Mouse (Mus musculus) forebrain, embryonic 15.5 days (tissue): ENCODE measurements at regions not wholly inside any gene's neighbourhood (a gene's known extent, or its start where the extent isn't known, plus 50 kb on each side); places are given as distances from the start of the nearest gene placed in this dataset.

ENCODE experiments used
- ATAC-seq: fragments of 200-750 bp; cut with Nextera tagmentation; replicated peaks from 2 replicates; pipeline ENCODE4 v1.8.0; 2017; ENCODE audit warnings: mild to moderate bottlenecking, moderate TSS enrichment, moderate library complexity
- H3K27ac ChIP-seq: fragments of 300-500 bp; sonication (generic); replicated peaks from 2 replicates; pipeline ENCODE4 v1.5.1; 2015; ENCODE audit warnings: mild to moderate bottlenecking, inconsistent platforms
- H3K27me3 ChIP-seq: fragments of 300-500 bp; sonication (generic); 2 replicates; pipeline ENCODE4 v1.6.1; 2015; ENCODE audit warnings: inconsistent platforms
- H3K36me3 ChIP-seq: fragments of 300-500 bp; sonication (generic); 2 replicates; pipeline ENCODE4 v1.6.1; 2015; ENCODE audit warnings: mild to moderate bottlenecking, inconsistent platforms
- H3K4me1 ChIP-seq: fragments of 300-500 bp; sonication (generic); 2 replicates; pipeline ENCODE4 v1.6.1; 2015; ENCODE audit warnings: inconsistent platforms
- H3K4me2 ChIP-seq: fragments of 300-500 bp; sonication (generic); replicated peaks from 2 replicates; pipeline ENCODE4 v1.6.1; 2015; ENCODE audit warnings: mild to moderate bottlenecking, inconsistent platforms
- H3K4me3 ChIP-seq: fragments of 300-500 bp; sonication (generic); 2 replicates; pipeline ENCODE4 v1.5.1; 2015; ENCODE audit warnings: mild to moderate bottlenecking, inconsistent platforms
- H3K9ac ChIP-seq: fragments of 300-500 bp; sonication (generic); replicated peaks from 2 replicates; pipeline ENCODE4 v1.6.1; 2015; ENCODE audit warnings: mild to moderate bottlenecking, inconsistent platforms
- H3K9me3 ChIP-seq: fragments of 300-500 bp; sonication (generic); 2 replicates; pipeline ENCODE4 v1.6.1; 2016; ENCODE audit warnings: inconsistent platforms
- WGBS: fragments of 180-500 bp; shearing (Covaris S2); methylation state at CpG from one replicate; pipeline ENCODE4 v1.1.7; 2015; ENCODE audit warnings: mixed read lengths; 5-methylcytosine and 5-hydroxymethylcytosine counted together

DNA sequence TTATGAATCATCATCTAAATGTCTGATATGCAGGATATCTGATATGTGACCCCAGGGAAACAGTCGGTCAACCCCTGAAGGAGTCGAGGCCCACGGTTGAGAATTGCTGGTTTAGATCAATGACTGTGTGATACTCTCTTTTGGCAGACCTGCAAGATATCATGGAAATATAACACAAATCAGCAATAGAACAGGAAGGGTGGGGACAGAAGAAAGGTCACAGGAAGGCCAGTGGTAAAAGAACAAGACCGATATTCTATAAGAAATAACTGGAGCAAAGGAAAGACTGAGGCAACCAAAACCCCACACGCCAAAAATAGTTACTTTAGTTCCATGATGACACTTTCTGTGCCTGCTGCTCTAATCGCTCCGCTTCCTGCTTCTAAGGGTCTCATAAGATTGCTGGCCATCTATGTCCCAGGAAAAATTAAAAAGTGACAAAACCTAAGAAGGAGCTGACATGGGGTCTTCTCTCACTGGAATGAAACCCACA, 103.2 kb downstream of the Nfkbiz start:
- Histone ChIP-seq H3K9ac (no peak overlapping the region), H3K4me1 (no peaks in the 10 kb centered on the region), H3K27ac (no peak overlapping the region), H3K4me2 (no peak overlapping the region), H3K27me3 (no peaks in the 10 kb centered on the region), H3K4me3 (no peak overlapping the region), H3K9me3 (no peaks in the 10 kb centered on the region), H3K36me3 (no peaks in the 10 kb centered on the region)
- WGBS = 95% methylated on average over 7 of the region's 7 CpGs
- no peak for ATAC-seq

DNA sequence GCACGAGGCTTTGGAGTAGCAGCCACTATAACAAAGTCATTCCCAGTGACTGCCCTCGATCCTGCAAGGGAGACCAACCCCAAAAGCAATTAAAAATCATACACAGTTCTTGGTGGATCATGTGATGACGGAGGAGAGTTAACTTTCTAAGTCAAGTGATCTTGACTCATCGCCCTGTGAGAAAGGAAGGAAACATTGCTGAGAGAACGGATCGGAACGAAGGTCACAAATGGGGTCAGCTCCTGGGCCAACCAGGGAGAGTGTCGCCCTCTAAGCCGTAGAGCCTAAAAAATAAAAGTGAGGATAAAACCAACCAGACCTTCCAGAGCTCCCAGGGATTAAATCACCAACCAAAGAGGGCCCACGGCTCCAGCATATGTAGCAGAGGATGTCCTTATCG, 104.4 kb downstream of the Nfkbiz start:
- H3K4me2 ChIP-seq = no peak overlapping the region
- H3K9me3 ChIP-seq = no peaks in the 10 kb centered on the region
- no peaks in the 10 kb centered on the region for H3K27me3 ChIP-seq
- no peak for ATAC-seq
- no peak overlapping the region for H3K27ac ChIP-seq
- 82% methylated on average over 11 of the region's 11 CpGs for WGBS
- no peak overlapping the region for H3K4me3 ChIP-seq
- H3K36me3 ChIP-seq = no peaks in the 10 kb centered on the region
- H3K9ac ChIP-seq = no peak overlapping the region
- no peaks in the 10 kb centered on the region for H3K4me1 ChIP-seq

DNA sequence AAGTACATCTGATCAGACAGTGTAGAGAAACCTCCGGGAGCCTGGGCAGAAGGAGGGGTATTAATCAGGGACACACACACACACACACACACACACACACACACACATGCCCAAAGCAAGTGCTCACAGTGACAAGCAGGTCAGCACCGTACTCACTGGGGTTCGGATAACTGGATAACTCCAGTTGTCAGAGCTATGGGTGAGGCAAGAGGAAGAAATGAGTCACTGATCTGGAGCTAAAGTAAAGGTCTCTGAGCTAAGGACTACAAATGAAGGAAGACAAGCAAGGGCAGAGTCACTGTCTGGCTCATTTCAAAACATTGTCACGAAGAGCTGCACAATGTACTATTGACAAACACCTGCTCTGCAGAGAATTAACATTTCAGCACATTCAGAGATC, 104.9 kb downstream of the Nfkbiz start:
- H3K9ac ChIP-seq = no peak overlapping the region
- no peak for ATAC-seq
- no peaks in the 10 kb centered on the region for H3K27me3 ChIP-seq
- H3K9me3 ChIP-seq = no peaks in the 10 kb centered on the region
- WGBS = 69% methylated on average over 4 of the region's 4 CpGs
- no peaks in the 10 kb centered on the region for H3K36me3 ChIP-seq
- no peak overlapping the region for H3K4me3 ChIP-seq
- H3K4me2 ChIP-seq = no peak overlapping the region
- H3K27ac ChIP-seq = no peak overlapping the region
- H3K4me1 ChIP-seq = no peaks in the 10 kb centered on the region

DNA sequence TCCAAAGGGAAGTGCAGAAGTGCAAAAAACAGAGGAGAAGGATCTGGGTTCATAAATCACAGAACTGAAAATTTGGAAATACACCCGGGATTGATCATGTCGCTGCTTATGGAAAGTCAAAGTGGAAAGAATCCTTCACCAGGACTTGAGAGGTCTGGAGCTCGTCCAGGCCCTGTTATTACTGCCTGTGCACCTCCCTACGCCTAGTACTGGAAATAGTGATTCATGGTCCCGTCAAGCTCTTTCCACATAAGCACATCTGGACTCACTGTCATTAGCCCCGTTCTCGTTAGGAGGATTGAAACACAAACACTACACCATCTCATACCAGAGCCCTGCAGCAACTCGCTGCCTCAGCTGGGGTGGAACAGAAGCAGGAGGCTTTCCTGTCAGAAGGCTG, 107.7 kb downstream of the Nfkbiz start:
- 74% methylated on average over 8 of the region's 8 CpGs for WGBS
- Histone ChIP-seq H3K4me1 (no peaks in the 10 kb centered on the region), H3K9ac (no peak overlapping the region), H3K9me3 (no peaks in the 10 kb centered on the region), H3K4me3 (no peak overlapping the region), H3K36me3 (no peaks in the 10 kb centered on the region), H3K27me3 (no peaks in the 10 kb centered on the region), H3K4me2 (no peak overlapping the region), H3K27ac (no peak overlapping the region)
- no peak for ATAC-seq

DNA sequence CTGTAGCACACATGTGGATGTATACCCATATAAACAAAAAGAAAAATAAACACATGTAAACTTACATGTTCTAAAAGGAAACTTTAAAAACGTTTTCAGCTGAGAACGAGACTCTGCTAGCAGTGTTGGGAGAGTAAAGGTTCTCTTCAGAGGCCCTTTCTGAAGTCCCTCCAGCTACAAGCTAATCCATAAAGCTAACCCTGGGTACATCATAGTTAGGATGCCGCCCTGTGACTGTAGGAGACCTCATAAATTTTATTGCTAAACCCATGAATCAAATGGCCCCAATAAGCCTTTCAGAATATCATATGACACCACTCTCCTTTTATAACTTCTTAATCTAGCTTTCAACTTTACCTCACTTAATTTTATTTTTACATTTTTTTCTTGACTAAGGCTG, 112.2 kb downstream of the Nfkbiz start:
- Histone ChIP-seq H3K36me3 (no peaks in the 10 kb centered on the region), H3K9ac (no peak overlapping the region), H3K4me1 (no peaks in the 10 kb centered on the region), H3K27ac (no peak overlapping the region), H3K9me3 (no peaks in the 10 kb centered on the region), H3K27me3 (no peaks in the 10 kb centered on the region), H3K4me2 (no peak overlapping the region), H3K4me3 (no peak overlapping the region)
- WGBS = 77% methylated on average over 3 of the region's 3 CpGs
- no peak for ATAC-seq

DNA sequence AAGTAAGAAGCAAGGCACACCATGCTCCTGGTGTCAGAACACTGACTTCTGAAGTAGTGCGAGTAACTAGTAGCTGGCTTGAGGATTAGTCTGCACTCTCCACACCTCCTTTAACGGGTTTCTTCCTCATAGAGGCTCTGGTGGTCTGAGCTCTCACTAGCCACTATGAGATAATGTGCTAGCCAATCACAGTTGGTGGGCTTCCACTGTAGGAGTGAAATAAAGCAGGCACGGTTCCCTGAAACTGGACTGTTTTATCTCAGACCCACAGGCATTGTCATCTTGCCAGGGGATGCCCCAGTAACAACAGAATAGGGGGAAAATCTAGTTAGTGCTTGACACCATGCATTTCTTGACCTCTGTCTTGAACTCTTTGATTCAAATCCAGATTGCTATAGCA, 118.3 kb downstream of the Nfkbiz start:
- 59% methylated on average over 3 of the region's 3 CpGs for WGBS

DNA sequence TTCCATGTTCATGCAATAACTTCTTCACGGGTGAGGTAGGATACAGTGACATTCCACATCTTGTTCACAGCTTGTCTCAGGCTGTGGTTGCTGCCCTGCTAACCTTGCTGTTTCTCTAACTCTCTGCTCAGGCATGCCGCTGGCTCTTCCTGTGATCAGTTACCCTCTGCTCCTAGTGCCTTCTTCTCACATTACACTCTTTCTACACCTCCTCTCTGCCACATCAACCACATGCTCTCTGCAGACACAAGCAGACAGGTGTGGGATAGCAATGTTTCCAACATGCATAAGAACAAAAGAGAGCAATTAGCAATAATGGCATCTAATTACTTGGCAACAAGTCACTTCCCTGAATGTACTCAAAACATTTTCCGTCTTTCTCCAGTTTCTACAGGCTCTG, 128.7 kb downstream of the Nfkbiz start:
- 57% methylated on average over 3 of the region's 3 CpGs for WGBS
- Histone ChIP-seq H3K27me3 (no peaks in the 10 kb centered on the region), H3K9ac (no peak overlapping the region), H3K27ac (no peak overlapping the region), H3K4me1 (no peaks in the 10 kb centered on the region), H3K9me3 (no peaks in the 10 kb centered on the region), H3K36me3 (no peaks in the 10 kb centered on the region), H3K4me3 (no peak overlapping the region), H3K4me2 (no peak overlapping the region)
- no peak for ATAC-seq

More for the DNA sequence above, 118.3 kb downstream of the Nfkbiz start:
- H3K4me2 ChIP-seq = no peak overlapping the region
- no peak overlapping the region for H3K9ac ChIP-seq
- H3K9me3 ChIP-seq = no peaks in the 10 kb centered on the region
- H3K36me3 ChIP-seq = no peaks in the 10 kb centered on the region
- H3K27ac ChIP-seq = no peak overlapping the region
- H3K4me3 ChIP-seq = no peak overlapping the region
- no peaks in the 10 kb centered on the region for H3K4me1 ChIP-seq
- no peaks in the 10 kb centered on the region for H3K27me3 ChIP-seq
- ATAC-seq = no peak

DNA sequence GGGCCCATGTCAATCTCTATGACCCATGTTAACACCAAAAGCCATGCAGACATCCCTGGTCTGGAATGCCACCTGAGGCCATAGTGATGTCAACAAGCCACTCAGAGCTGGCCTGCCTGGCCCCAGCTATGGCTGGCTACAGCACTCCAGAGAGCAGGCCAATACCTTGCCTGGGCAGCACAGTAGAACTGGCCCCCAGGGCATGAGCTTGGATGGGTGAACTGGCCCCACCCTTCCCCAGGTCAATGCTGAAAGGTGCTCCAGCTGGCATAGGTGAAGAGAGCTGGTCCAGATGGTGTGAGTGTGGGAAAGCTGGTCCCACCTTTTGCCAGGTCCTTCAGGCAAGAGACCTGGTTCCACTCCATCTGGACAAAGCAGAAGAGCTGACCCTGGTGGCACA, 132.2 kb downstream of the Nfkbiz start:
- no peak overlapping the region for H3K4me2 ChIP-seq
- no peak overlapping the region for H3K27ac ChIP-seq
- H3K4me3 ChIP-seq = no peak overlapping the region
- H3K4me1 ChIP-seq = no peaks in the 10 kb centered on the region
- no peaks in the 10 kb centered on the region for H3K36me3 ChIP-seq
- no peak for ATAC-seq
- H3K27me3 ChIP-seq = no peaks in the 10 kb centered on the region
- H3K9ac ChIP-seq = no peak overlapping the region
- no peaks in the 10 kb centered on the region for H3K9me3 ChIP-seq

DNA sequence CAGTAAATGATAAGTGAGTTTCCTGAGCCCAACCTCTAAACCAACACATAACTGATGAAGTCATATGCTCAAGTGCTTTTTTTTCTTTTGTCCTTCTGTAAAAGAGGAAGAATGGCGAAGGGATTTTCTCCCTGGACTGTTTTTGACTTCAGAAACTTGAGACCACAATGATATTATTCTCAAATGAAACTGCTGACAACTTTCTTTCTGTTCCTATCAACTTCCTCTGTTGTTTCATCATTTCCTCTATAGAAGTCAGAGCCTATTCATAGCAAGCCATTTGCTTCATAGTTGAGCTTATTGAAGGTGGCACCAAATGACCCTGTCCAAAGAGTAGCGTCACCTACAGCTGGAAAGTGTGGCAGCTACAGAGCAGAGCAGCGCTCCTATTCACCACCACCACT, 140.2 kb downstream of the Nfkbiz start:
- Histone ChIP-seq H3K4me1 (no peaks in the 10 kb centered on the region), H3K9ac (no peak overlapping the region), H3K9me3 (no peaks in the 10 kb centered on the region), H3K27ac (no peak overlapping the region), H3K4me3 (no peak overlapping the region), H3K4me2 (no peak overlapping the region), H3K36me3 (no peaks in the 10 kb centered on the region), H3K27me3 (no peaks in the 10 kb centered on the region)
- 91% methylated on average over 3 of the region's 3 CpGs for WGBS
- no peak for ATAC-seq

DNA sequence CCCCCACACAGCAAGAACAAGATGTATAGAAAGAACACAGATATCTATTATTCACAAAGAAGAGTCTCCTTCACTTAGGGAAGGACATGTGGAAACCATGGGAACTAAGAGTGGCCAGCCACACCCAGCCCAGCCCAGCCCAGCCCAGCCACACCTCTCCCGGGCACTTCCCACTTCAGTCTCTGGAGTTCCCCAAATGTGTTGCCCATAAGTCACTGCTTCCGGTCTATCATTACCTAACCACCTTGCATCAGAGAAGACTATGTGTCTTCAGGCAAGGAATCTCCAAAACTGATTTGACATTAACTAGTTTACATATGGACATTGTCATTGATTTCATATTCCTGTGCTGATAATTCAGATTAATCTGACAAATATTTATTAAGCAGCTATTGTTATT, 147.6 kb downstream of the Nfkbiz start:
- H3K27me3 ChIP-seq = no peaks in the 10 kb centered on the region
- no peak for ATAC-seq

DNA sequence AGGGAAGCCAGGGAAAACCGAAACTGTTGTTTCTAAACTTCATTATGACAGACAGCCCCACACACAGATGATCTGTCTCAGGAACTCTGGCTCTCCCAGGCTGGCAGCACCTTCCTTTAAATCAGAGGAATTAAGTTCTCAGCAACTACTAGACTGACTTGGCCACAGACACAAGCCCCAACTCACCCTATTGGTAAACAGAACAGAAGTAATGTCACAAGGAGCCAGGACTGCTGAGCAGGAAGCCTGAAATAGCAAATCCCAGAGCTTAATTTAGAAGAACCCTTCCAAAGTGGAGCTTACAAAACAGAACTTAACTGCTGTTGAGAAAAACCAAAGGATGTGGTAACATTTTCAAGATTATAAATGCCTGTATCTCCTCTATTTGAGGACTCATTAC, 174.8 kb downstream of the Nfkbiz start:
- Histone ChIP-seq H3K4me2 (no peak overlapping the region), H3K36me3 (no peaks in the 10 kb centered on the region), H3K27ac (no peak overlapping the region), H3K9ac (no peak overlapping the region), H3K27me3 (no peaks in the 10 kb centered on the region), H3K4me1 (no peaks in the 10 kb centered on the region), H3K9me3 (no peaks in the 10 kb centered on the region), H3K4me3 (no peak overlapping the region)
- no peak for ATAC-seq
- 89% methylated on average over 1 of the region's 1 CpGs for WGBS

More for the DNA sequence above, 147.6 kb downstream of the Nfkbiz start:
- no peaks in the 10 kb centered on the region for H3K36me3 ChIP-seq
- H3K4me3 ChIP-seq = no peak overlapping the region
- H3K4me2 ChIP-seq = no peak overlapping the region
- H3K9ac ChIP-seq = no peak overlapping the region
- no peaks in the 10 kb centered on the region for H3K4me1 ChIP-seq
- no peak overlapping the region for H3K27ac ChIP-seq
- 85% methylated on average over 2 of the region's 2 CpGs for WGBS
- no peaks in the 10 kb centered on the region for H3K9me3 ChIP-seq

DNA sequence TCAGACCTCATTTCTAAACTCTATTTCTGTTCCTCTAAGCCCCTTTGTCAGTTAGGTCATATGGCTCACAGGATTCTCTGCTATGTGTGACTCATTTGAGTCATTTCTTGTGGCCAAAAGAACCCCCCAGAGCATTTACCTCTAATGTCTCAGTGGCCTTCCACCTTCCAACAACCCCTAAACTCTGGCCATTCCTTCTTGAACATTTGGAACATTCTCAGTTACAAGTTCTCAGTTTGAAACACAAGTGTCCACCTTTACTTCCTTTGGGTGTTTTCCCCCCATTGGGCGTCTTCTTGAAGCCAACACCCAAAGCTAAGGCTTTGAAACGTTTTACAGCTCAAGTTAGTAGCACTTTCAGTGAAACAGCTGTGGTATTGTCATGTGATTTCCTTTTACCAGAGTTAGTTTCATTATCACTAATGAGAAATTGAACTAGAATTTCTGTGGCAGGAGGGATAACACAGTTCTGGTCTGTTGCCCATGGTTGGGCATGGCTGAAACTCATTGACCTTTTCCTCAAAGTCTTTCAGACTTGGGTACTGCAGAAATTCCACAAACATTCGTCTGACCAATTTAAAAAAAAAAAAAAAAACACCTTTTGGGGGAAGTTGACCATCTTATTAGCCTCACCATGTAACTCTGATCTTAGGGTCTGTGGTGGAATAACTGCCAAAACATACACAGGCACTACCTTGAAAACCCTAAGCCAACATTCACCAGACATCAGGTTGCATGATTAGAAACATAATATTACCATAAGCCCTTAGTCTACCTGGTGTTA, 201.8 kb downstream of the Nfkbiz start:
- H3K4me2 ChIP-seq = no peak overlapping the region
- no peak for ATAC-seq
- H3K27ac ChIP-seq = no peak overlapping the region
- no peak overlapping the region for H3K9ac ChIP-seq
- H3K27me3 ChIP-seq = no peaks in the 10 kb centered on the region
- H3K4me1 ChIP-seq = no peaks in the 10 kb centered on the region
- WGBS = 68% methylated on average over 3 of the region's 3 CpGs
- H3K36me3 ChIP-seq = no peaks in the 10 kb centered on the region
- H3K9me3 ChIP-seq = no peaks in the 10 kb centered on the region
- H3K4me3 ChIP-seq = no peak overlapping the region

DNA sequence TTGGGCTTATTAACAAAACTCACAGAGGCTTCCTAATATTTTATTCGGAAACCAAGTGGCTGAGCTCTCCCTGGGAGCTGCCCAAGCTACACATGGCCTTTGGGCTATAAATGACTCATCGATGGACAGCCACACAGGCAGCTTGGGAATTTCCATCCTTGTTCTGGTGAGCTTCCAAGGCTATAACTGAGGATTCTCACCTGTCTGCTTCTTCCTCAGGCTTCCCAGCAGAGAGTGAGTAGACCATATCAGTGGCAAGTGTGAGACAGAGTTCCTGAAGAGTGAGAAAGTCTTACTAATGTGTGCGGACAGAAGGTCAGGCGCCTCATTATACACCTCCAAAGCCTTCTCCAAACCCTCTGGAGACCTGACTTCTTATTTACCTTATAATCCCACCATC, 202.5 kb downstream of the Nfkbiz start:
- no peak overlapping the region for H3K4me3 ChIP-seq
- no peaks in the 10 kb centered on the region for H3K27me3 ChIP-seq
- 91% methylated on average over 4 of the region's 4 CpGs for WGBS
- no peak overlapping the region for H3K27ac ChIP-seq
- no peaks in the 10 kb centered on the region for H3K36me3 ChIP-seq
- no peak overlapping the region for H3K4me2 ChIP-seq
- no peak for ATAC-seq
- no peaks in the 10 kb centered on the region for H3K4me1 ChIP-seq
- no peaks in the 10 kb centered on the region for H3K9me3 ChIP-seq
- H3K9ac ChIP-seq = no peak overlapping the region
